Mouse (Mus musculus): ENCODE measurements around the gene R3hdm2.
A peak's percentile ranks its signal among the peaks of the same experiment; 100 is the strongest.

Gene R3hdm2

DNA sequence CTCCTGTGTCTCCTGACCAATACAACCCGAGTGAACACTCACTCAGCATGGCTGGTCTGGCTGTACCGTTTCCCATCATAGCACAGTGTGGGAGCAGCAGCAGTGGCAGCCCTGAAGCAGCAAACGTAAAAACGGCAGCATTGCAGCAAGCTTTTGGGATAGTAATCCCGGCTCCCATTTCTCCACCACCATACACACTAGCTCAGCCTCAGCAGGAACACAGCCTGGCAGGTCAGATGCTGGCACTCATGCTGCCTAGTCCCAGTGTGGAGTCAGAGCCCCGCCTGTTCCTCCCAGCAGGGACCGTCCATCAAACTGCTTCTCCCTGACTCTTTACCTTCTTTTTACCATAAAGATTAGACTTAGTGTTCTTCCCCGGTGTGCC, 111.0 kb downstream of the R3hdm2 start:
- no peak for DNase-seq (ENCODE audit: low read depth, low spot score)

GRCm38 (mm10) chr10:127492118-127492517, 112.0 kb downstream of the R3hdm2 start:
- no peak for DNase-seq (ENCODE audit: low read depth, low spot score)

- no peak for DNase-seq (ENCODE audit: low read depth, low spot score)
These were observed 116.0 kb downstream of the R3hdm2 start for GRCm38 (mm10) chr10:127496156-127496555.

- DNase-seq (ENCODE audit: low read depth, low spot score) = no peak
These were observed 119.4 kb downstream of the R3hdm2 start for GRCm38 (mm10) chr10:127499516-127499915.

DNA sequence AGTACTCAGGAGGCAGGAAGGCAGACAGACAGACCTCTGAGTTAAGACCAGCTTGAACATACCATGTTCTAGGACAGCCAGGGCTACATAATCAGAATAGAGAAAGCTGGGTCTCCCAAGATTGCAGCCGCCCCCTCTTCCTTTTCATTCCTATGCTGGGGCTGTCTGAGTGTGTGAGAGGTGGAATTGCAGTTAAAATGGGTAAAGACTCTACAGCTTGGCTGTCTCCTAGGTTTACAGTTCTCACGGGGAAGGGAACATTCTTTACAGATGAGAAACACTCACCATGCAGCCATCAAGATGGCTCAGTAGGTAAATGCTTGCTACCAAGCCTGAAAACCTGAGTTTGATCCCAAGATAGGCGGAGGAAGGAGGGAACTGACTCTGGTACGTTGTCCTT, 119.9 kb downstream of the R3hdm2 start:
- DNase-seq (ENCODE audit: low read depth, low spot score) = no peak

DNA sequence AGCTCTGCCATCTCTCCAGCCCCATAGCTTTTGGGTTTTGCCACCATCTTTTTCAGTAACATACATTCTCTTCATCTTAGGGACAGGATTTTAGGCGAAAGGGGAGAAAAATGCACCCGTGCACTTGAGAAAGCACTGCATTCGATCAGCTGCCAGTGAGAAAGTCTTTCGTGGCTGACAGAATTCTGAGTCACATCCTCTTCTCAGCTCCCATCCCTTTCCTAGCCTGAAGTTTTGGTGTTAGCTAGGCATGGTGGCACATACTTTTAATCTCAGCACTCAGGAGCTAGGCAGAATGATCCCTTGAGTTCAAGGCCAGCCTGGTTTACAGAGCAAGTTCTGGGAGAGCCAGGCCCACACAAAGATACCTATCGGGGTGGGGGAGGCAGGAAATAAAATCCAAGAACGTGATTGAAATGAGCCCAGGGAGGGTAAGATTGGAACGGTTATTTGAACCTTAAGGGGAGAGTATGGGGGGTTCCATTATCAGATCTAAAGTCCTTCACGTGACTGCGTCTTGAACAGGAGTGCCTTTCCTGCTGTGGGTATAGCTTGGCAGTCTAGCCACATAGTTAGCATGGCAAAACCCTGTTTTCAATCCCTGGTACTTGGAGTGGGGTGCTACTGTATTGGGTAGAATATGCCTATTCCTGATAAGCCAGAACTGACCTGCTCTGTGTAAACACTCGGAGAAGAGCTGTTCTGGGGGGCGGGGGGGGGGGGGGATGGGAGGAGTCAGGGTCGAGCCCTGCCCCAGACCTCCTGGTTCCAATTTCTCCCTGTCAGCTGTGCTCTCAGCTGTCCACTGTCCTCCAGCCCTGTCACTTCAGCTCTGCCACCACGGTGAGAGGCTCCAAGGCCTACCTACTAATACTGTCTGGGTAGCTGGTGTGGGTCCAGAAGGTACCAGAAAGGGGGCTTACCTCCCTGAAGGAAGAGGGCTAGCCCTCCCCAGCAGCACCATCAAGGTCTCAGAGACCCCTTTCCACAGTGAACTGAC, 121.1 kb downstream of the R3hdm2 start, which contains the start of gene Stac3:
TSS of gene Stac3 (plus strand) at position 793 of the 1,000 bp plus-strand sequence.
- no peak for DNase-seq (ENCODE audit: low read depth, low spot score)

DNA sequence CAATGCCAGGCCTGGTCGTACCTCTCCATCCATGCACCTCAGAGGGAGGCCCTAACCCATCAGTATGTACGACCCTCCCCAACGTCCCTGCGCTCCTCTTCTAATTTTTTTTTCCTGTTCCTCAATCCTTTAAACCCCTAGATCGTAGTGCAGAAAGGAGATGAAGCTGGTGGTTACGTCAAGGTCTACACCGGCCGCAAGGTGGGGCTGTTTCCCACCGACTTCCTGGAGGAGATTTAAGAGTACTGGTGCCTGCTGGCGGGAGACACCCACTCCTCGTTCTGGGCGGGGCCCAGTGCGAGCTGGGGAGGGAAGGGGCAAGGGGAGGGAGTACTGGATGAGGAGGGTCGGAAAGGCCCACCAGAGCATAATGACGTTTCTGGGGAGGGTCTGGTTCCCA, 128.1 kb downstream of the R3hdm2 start:
- DNase-seq (ENCODE audit: low read depth, low spot score) = peak; percentile 91

- peak; percentile 98 for DNase-seq (ENCODE audit: low read depth, low spot score)
These were observed 129.1 kb downstream of the R3hdm2 start for GRCm38 (mm10) chr10:127509051-127509836.

- peak; percentile 23 for DNase-seq (ENCODE audit: low read depth, low spot score)
These were observed 129.9 kb downstream of the R3hdm2 start for GRCm38 (mm10) chr10:127509837-127510701.

GRCm38 (mm10) chr10:127510895-127511617, 130.9 kb downstream of the R3hdm2 start:
- peak; percentile 72 for DNase-seq (ENCODE audit: low read depth, low spot score)

DNA sequence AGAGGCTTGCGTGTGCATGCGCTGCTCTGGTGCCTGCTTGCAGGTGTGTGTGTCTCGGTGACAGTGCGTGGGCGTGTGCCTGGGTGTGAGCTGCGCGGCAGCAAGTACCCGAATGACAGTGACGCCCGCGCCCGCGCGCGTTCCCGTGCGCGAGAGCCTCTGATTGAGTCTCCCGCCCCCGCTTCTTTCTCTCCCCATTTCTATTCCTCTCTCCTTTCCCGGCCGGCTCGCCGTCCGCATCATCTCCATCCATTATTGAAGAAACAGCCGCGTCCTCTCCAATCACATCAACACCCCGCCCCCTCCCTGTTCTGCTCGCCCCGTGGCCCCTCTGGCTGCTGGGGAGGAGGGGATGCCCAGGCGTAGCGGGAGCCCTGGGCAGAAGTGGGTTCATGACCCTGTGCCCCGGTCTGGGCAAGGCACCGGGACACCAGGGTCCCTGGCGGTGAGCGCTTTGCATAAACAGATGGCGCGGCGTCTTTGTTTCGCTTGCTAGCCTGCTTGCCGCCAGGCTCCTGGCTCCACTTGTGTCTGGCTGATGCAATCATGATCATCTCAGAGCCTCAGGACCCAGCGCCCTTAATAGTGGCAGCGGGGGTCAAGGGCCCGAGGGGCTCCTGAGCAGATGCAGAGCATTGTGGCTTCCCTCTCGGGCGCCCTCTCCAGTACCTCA, 131.6 kb downstream of the R3hdm2 start:
- peak; percentile 93 for DNase-seq (ENCODE audit: low read depth, low spot score)

DNA sequence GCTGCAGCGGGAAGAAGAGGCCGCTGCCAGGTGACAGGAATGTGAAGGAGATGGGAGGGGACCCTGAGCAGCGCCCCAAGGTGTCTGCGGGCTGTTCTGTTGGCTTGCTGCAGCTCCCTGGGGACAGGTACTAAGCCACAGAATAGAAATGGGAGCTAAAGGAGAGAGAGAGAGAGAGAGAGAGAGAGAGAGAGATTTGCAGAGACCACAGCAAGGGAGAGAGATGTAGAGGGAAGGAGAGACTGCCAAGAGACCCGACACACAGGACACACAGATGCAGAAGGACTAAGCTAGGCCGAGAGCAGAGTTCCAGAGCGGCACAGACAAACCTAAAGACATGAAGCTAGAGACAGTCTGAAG, 132.2 kb downstream of the R3hdm2 start:
- DNase-seq (ENCODE audit: low read depth, low spot score) = no peak

DNA sequence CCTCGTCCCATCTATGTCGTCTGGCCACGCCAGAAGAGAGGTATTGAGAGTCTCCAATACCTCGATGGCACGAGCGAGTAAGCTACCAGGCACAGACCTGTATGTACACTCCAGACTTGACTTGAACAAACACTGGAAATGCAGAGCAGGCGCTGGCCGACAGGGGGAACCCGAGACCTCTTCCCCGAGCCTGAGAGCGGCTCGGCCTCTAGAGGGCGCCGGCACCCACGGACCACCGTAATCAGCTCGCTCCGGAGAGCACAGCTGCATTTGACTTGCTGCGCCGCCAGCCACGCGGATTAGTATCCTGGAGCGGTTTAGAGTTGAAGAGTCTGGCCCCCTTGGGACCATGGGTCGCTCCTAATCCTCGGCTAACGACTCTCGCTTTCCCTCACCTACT, 132.7 kb downstream of the R3hdm2 start:
- DNase-seq (ENCODE audit: low read depth, low spot score) = peak; percentile 96

- peak; percentile 89 for DNase-seq (ENCODE audit: low read depth, low spot score)
These were observed 133.5 kb downstream of the R3hdm2 start for GRCm38 (mm10) chr10:127513501-127514091.

DNA sequence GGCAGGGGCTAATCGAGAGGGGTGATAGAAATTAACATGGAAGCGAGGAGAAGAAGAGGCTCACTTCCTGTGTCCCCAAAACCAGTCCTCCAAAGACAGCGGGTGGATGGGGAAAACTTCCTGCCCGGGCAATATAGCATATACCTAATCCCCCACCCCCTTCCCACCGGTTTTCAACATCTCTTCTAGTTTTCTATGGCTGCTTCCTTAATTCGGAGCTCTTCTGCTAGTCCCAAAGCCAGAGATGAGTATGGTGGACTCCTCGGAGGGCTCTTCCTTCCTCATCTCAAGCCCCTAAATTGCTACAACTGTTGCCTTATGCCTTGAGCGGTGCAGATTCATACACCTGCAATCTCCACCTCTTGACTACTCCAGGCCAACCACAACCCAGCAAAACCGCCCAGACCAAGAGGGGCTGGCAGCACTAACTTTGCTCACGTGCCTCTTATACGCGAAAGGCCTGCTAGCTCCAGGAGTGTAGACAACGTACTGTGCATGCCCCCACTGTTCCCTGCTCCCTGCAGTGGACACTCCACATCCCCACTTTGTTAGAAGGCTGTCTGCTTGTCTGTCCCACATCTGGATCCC, 134.1 kb downstream of the R3hdm2 start:
- DNase-seq (ENCODE audit: low read depth, low spot score) = peak; percentile 64

DNA sequence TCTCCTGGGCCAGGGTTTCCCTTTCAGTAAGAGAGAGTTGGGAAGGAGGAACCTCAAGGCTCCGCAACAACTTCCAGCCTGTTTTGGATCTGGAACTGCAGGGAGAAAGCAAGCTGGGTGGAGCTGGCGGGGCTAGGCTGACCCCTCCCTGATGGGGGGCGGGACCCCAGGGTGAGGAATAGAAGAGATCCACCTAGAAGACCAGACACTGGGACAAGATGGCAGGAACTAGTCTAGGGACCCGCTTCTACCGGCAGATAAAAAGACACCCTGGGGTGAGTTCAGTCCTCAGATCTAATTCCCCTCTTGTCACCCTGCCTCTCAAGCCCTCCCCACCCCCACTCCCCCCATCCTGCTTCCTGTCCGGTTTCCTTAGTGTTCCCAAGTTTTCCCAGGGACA, 134.6 kb downstream of the R3hdm2 start, which contains the start of gene Ndufa4l2:
TSS of gene Ndufa4l2 (plus strand) at position 204 of the 400 bp plus-strand sequence.
- DNase-seq (ENCODE audit: low read depth, low spot score) = no peak

- peak; percentile 26 for DNase-seq (ENCODE audit: low read depth, low spot score)
These were observed 135.3 kb downstream of the R3hdm2 start for GRCm38 (mm10) chr10:127515271-127515982.

GRCm38 (mm10) chr10:127515983-127516459, 135.9 kb downstream of the R3hdm2 start:
- DNase-seq (ENCODE audit: low read depth, low spot score) = no peak
